Mouse (Mus musculus) olfactory bulb, adult 2 months (tissue): ENCODE results near the gene Abcg4.

Experiments used
- CTCF ChIP-seq: fragments of 200-500 bp; IDR thresholded peaks from 2 replicates; pipeline ENCODE4 v1.5.1; 2012; ENCODE audit warnings: low read depth, mild to moderate bottlenecking, low read length, moderate library complexity; ENCODE audit not compliant: insufficient read depth
- POLR2A ChIP-seq: fragments of 200-500 bp; IDR thresholded peaks from 2 replicates; pipeline ENCODE4 v1.6.1; 2012; ENCODE audit warnings: mild to moderate bottlenecking, low read depth, low read length, moderate library complexity; ENCODE audit not compliant: insufficient read depth

DNA sequence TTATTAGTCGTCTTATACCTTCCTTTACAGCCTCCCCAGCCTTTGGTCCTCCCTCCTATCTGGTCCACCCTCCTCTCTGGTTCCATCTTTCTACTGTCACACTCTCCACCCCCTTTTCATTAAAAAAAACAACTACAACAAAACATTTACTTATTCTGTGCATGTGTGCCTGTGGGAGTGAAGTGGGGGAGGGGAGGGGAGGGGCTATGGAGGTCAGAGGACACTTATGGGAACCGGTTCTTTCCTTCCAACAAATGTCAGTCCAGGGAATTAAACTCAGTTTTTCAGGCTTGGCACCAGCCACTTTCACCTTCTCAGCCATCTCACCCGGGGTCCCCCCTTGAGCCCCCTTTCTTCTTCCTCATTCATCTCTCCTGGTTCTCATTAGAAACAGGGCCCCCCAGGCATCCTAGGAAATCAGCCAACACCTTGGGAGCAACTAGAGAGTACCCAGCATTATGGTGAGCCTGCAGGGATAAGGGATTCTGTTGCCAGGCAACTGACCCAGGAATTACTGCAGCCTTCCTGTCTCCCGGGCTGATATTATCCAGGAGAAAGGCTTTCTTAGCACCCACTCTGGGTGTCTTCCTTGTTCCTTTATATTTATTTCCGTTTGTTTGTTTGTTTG lies 33.8 kb downstream of the Abcg4 start:
- TF ChIP-seq CTCF = no peak
- no peak for TF ChIP-seq POLR2A
